8 mouse cellular contexts compared by ENCODE assay signal in the genomic region with DNA sequence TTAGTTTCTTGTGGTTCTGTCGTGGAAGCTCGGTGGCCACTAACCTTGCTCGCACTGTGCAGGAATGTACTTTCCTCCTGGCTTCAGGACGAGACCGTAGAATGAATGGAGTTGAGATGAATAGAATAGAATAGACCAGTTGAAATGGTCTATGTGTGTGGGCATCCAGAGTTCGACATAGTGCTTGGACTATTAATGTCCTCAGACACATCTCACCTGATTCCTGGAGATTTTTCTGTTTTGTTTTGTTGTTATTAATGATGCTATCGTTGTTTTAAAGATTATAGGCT. TPM values are rescaled to one million over a fixed set of nuclear protein-coding genes. Genes with fewer than 3 reads are reported as not detected.
DNase-seq lines count a peak whose midpoint lies in the region; ATAC-seq and TF ChIP-seq lines count a peak whose summit lies in the region.

No protein-coding gene starts in this region.

- H3K4me2 ChIP-seq in heart, embryonic 15.5 days: peak overlapping the region; percentile 74
- H3K4me2 ChIP-seq in forebrain, embryonic 16.5 days (ENCODE audit: low read length): peak overlapping the region; percentile 85

- H3K9ac ChIP-seq in heart, embryonic 15.5 days: peak overlapping the region; percentile 95
- H3K9ac ChIP-seq in forebrain, embryonic 16.5 days (replicated peaks; ENCODE audit: low read depth, low read length): peak overlapping the region; percentile 94

- 8% methylated on average over 7 of the region's 7 CpGs for WGBS in heart, embryonic 15.5 days
- 7% methylated on average over 7 of the region's 7 CpGs for whole genome bisulfite sequencing in forebrain, embryonic 16.5 days
- 13% methylated on average over 7 of the region's 7 CpGs for WGBS in midbrain, embryonic 10.5 days

- intact Hi-C loops in heart, postnatal 36 days (cut with DNase I): loop anchor here (2.0 kb wide), 1 partner anchor 52 kb away; the partner anchor contains the start of genes Pex1 and Rbm48

- ATAC-seq in heart, embryonic 15.5 days (replicated peaks; ENCODE audit: insufficient number of reproducible peaks, insufficient read depth, low FRiP score, low read depth): no peak
- peak; percentile 2; the same call in 1 of the 2 replicates for ATAC-seq in G1E (ENCODE audit: extremely low read depth, insufficient number of reproducible peaks, low FRiP score, poor library complexity, severe bottlenecking)
- peak; percentile 14 for ATAC-seq in forebrain, embryonic 16.5 days

- peak overlapping the region; percentile 88; the same call in 1 of the 2 replicates for H3K27ac ChIP-seq in heart, embryonic 15.5 days
- H3K27ac ChIP-seq in forebrain, embryonic 16.5 days (ENCODE audit: low read length): no peak overlapping the region
- peak overlapping the region; percentile 97 for H3K27ac ChIP-seq in midbrain, embryonic 10.5 days (replicated peaks)

- no peaks in the 10 kb centered on the region for H3K27me3 ChIP-seq in heart, embryonic 15.5 days
- H3K27me3 ChIP-seq in G1E (ENCODE audit: insufficient read depth, low read length): peaks cover 2% of the 10 kb centered on the region; the same call in 1 of the 2 replicates
- H3K27me3 ChIP-seq in forebrain, embryonic 16.5 days (replicated peaks; ENCODE audit: control insufficient read depth, insufficient read depth, low read length): no peaks in the 10 kb centered on the region
- H3K27me3 ChIP-seq in midbrain, embryonic 10.5 days (ENCODE audit: low read depth, poor library complexity, severe bottlenecking): no peaks in the 10 kb centered on the region

- no peak for TF ChIP-seq CTCF in G1E (IDR thresholded peaks at IDR 0.05; ENCODE audit: low read depth, low read length)

- no peaks in the 10 kb centered on the region for H3K36me3 ChIP-seq in heart, embryonic 15.5 days
- peaks cover 36% of the 10 kb centered on the region for H3K36me3 ChIP-seq in G1E (replicated peaks)
- peaks cover 5% of the 10 kb centered on the region; the same call in 1 of the 2 replicates for H3K36me3 ChIP-seq in forebrain, embryonic 16.5 days (ENCODE audit: control insufficient read depth, insufficient read depth)
- peaks cover 30% of the 10 kb centered on the region for H3K36me3 ChIP-seq in midbrain, embryonic 10.5 days

- no peak for DNase-seq in heart, postnatal 36 days
- DNase-seq in G1E (ENCODE audit: low spot score): no peak
- no peak for DNase-seq in midbrain, embryonic 10.5 days (ENCODE audit: low spot score)
- DNase-seq in cerebellum, adult 8-10 months: no peak
- DNase-seq in adrenal gland, adult (ENCODE audit: inconsistent age in 2 of 2, low spot score in 1 of 2): no peak
- no peak for DNase-seq in cerebellum, postnatal 10 days

- peak overlapping the region; percentile 97 for H3K4me3 ChIP-seq in heart, embryonic 15.5 days
- peak overlapping the region; percentile 91 for H3K4me3 ChIP-seq in G1E (ENCODE audit: low read depth, low read length)
- peak overlapping the region; percentile 98 for H3K4me3 ChIP-seq in forebrain, embryonic 16.5 days (replicated peaks; ENCODE audit: low read length)
- peak overlapping the region; percentile 91 for H3K4me3 ChIP-seq in midbrain, embryonic 10.5 days

- H3K9me3 ChIP-seq in heart, embryonic 15.5 days (replicated peaks): no peaks in the 10 kb centered on the region
- no peaks in the 10 kb centered on the region for H3K9me3 ChIP-seq in G1E (replicated peaks)
- no peaks in the 10 kb centered on the region for H3K9me3 ChIP-seq in forebrain, embryonic 16.5 days (ENCODE audit: control insufficient read depth, low read length)
- no peaks in the 10 kb centered on the region; the same call in 1 of the 2 replicates for H3K9me3 ChIP-seq in midbrain, embryonic 10.5 days (replicated peaks)

- H3K4me1 ChIP-seq in heart, embryonic 15.5 days (replicated peaks): peaks cover 12% of the 10 kb centered on the region
- H3K4me1 ChIP-seq in G1E (ENCODE audit: insufficient read depth, low read depth, low read length): peaks cover 46% of the 10 kb centered on the region
- peaks cover 13% of the 10 kb centered on the region for H3K4me1 ChIP-seq in forebrain, embryonic 16.5 days (replicated peaks; ENCODE audit: control insufficient read depth, insufficient read depth, low read length)
- peaks cover 19% of the 10 kb centered on the region for H3K4me1 ChIP-seq in midbrain, embryonic 10.5 days

RNA-seq across cellular contexts. Expression of gene Fam133b, which starts 0.8 kb away (rescaled TPM):
- polyA plus RNA-seq in heart, embryonic 15.5 days (2015; fragmentation: Nextera tagmentation; extraction: Ambion mirVana): 15.0 and 16.8 TPM in 2 replicates
- total RNA-seq in heart, postnatal 36 days (2021): 10 to 100 TPM; 10.9 to 11.9 TPM
- total RNA-seq in G1E (2014; fragmentation: Nextera tagmentation): 59.0 and 66.6 TPM in 2 replicates
- total RNA-seq in G1E (2017): 64.6 and 76.2 TPM in 2 replicates
- 14.5 and 16.9 TPM in 2 replicates for polyA plus RNA-seq in G1E (2012)
- 25.5 and 27.9 TPM in 2 replicates for polyA plus RNA-seq in forebrain, embryonic 16.5 days (2015; fragmentation: Nextera tagmentation; extraction: Ambion mirVana)
- polyA plus RNA-seq in midbrain, embryonic 10.5 days (2016; fragmentation: Nextera tagmentation; extraction: Ambion mirVana): 36.8 and 39.7 TPM in 2 replicates

RNA-seq across cellular contexts. Expression of gene 1700109H08Rik, which starts 26.9 kb away (rescaled TPM):
- 1.6 and 2.4 TPM in 2 replicates for polyA plus RNA-seq in heart, embryonic 15.5 days (2015; fragmentation: Nextera tagmentation; extraction: Ambion mirVana)
- total RNA-seq in heart, postnatal 36 days (2021): 1 to 10 TPM; 1.6 to 1.7 TPM
- 20.0 and 23.1 TPM in 2 replicates for total RNA-seq in G1E (2014; fragmentation: Nextera tagmentation)
- 6.0 and 9.5 TPM in 2 replicates for total RNA-seq in G1E (2017)
- polyA plus RNA-seq in G1E (2012): 0.30 and 0.59 TPM in 2 replicates
- 2.2 and 3.5 TPM in 2 replicates for polyA plus RNA-seq in forebrain, embryonic 16.5 days (2015; fragmentation: Nextera tagmentation; extraction: Ambion mirVana)
- 3.0 and 3.3 TPM in 2 replicates for polyA plus RNA-seq in midbrain, embryonic 10.5 days (2016; fragmentation: Nextera tagmentation; extraction: Ambion mirVana)

RNA-seq across cellular contexts. Expression of gene Pex1, which starts 51.4 kb away (rescaled TPM):
- polyA plus RNA-seq in heart, embryonic 15.5 days (2015; fragmentation: Nextera tagmentation; extraction: Ambion mirVana): 10.1 and 11.3 TPM in 2 replicates
- 1 to 10 TPM; 9.1 to 9.5 TPM for total RNA-seq in heart, postnatal 36 days (2021)
- total RNA-seq in G1E (2014; fragmentation: Nextera tagmentation) (34.4 and 48.0 TPM in 2 replicates), G1E (2017) (27.4 and 29.0 TPM in 2 replicates)
- 3.9 and 4.9 TPM in 2 replicates for polyA plus RNA-seq in G1E (2012)
- polyA plus RNA-seq in forebrain, embryonic 16.5 days (2015; fragmentation: Nextera tagmentation; extraction: Ambion mirVana): 24.8 and 27.3 TPM in 2 replicates
- 14.8 and 18.3 TPM in 2 replicates for polyA plus RNA-seq in midbrain, embryonic 10.5 days (2016; fragmentation: Nextera tagmentation; extraction: Ambion mirVana)

RNA-seq across cellular contexts. Expression of gene Rbm48, which starts 52.0 kb away (rescaled TPM):
- polyA plus RNA-seq in heart, embryonic 15.5 days (2015; fragmentation: Nextera tagmentation; extraction: Ambion mirVana): 7.6 and 9.4 TPM in 2 replicates
- 1 to 10 TPM; 5.4 to 5.5 TPM for total RNA-seq in heart, postnatal 36 days (2021)
- 21.6 and 60.5 TPM in 2 replicates for total RNA-seq in G1E (2014; fragmentation: Nextera tagmentation)
- 28.9 and 38.8 TPM in 2 replicates for total RNA-seq in G1E (2017)
- polyA plus RNA-seq in G1E (2012): 2.8 and 4.0 TPM in 2 replicates
- 18.2 and 19.0 TPM in 2 replicates for polyA plus RNA-seq in forebrain, embryonic 16.5 days (2015; fragmentation: Nextera tagmentation; extraction: Ambion mirVana)
- polyA plus RNA-seq in midbrain, embryonic 10.5 days (2016; fragmentation: Nextera tagmentation; extraction: Ambion mirVana): 14.8 and 15.3 TPM in 2 replicates
